Mouse (Mus musculus) kidney, postnatal 10 days (tissue): ENCODE results near the gene Sema3f.

Source experiments
- DNase-seq: peaks from one replicate; pipeline ENCODE4 v3.0.0; 2021; ENCODE audit warnings: mixed read lengths

Sema3f gene

GRCm38 (mm10) chr9:107631861-107632260 lies 78.4 kb downstream of the Sema3f start:
- DNase-seq: no peak
